Mouse (Mus musculus) brain, embryonic 14.5 days (tissue): ENCODE measurements around the gene Kctd11.

Experiments
- CTCF ChIP-seq: fragments of 200-500 bp; IDR thresholded peaks from 2 replicates; pipeline ENCODE4 v1.5.1; 2012; ENCODE audit warnings: inconsistent platforms, mild to moderate bottlenecking, moderate library complexity, borderline replicate concordance; ENCODE audit not compliant: insufficient read depth, insufficient read length; ENCODE audit errors: extremely low read depth
- POLR2A ChIP-seq: fragments of 200-500 bp; IDR thresholded peaks from 2 replicates; pipeline ENCODE4 v1.6.1; 2012; ENCODE audit warnings: mild to moderate bottlenecking, inconsistent platforms, borderline replicate concordance; ENCODE audit not compliant: poor library complexity, insufficient read depth, insufficient read length, severe bottlenecking; ENCODE audit errors: extremely low read depth

GRCm38 (mm10) chr11:69837604-69837951, 43.6 kb downstream of the Kctd11 start, which contains the start of gene Nlgn2:
- TF ChIP-seq CTCF (peak; percentile 3; the same call in 1 of the 2 replicates), POLR2A (peak; percentile 82)
